Mouse (Mus musculus) forebrain, embryonic 16.5 days (tissue): ENCODE measurements at regions not wholly inside any gene's neighbourhood (a gene's known extent, or its start where the extent isn't known, plus 50 kb on each side); places are given as distances from the start of the nearest gene placed in this dataset.

Experiments used
- ATAC-seq: fragments of 200-750 bp; cut with Nextera tagmentation; 2 replicates; pipeline ENCODE4 v1.8.0; 2017; ENCODE audit warnings: mild to moderate bottlenecking, moderate library complexity
- H3K27ac ChIP-seq: fragments of 300-500 bp; sonication (generic); 2 replicates; pipeline ENCODE4 v1.5.1; 2014; ENCODE audit warnings: low read length, control low read depth
- H3K27me3 ChIP-seq: fragments of 300-500 bp; sonication (generic); replicated peaks from 2 replicates; pipeline ENCODE4 v1.6.1; 2014; ENCODE audit warnings: low read length; ENCODE audit not compliant: control insufficient read depth, insufficient read depth
- H3K36me3 ChIP-seq: fragments of 300-500 bp; sonication (generic); 2 replicates; pipeline ENCODE4 v1.6.1; 2014; ENCODE audit not compliant: control insufficient read depth, insufficient read depth
- H3K4me1 ChIP-seq: fragments of 300-500 bp; sonication (generic); replicated peaks from 2 replicates; pipeline ENCODE4 v1.6.1; 2014; ENCODE audit warnings: low read length; ENCODE audit not compliant: control insufficient read depth, insufficient read depth
- H3K4me2 ChIP-seq: fragments of 300-500 bp; sonication (generic); 2 replicates; pipeline ENCODE4 v1.6.1; 2014; ENCODE audit warnings: mild to moderate bottlenecking, low read length, control low read depth
- H3K4me3 ChIP-seq: fragments of 300-500 bp; sonication (generic); replicated peaks from 2 replicates; pipeline ENCODE4 v1.5.1; 2014; ENCODE audit warnings: mild to moderate bottlenecking, low read length, control low read depth
- H3K9ac ChIP-seq: fragments of 300-500 bp; sonication (generic); replicated peaks from 2 replicates; pipeline ENCODE4 v1.6.1; 2014; ENCODE audit warnings: low read depth, low read length, control low read depth
- H3K9me3 ChIP-seq: fragments of 300-500 bp; sonication (generic); 2 replicates; pipeline ENCODE4 v1.6.1; 2016; ENCODE audit warnings: low read length; ENCODE audit not compliant: control insufficient read depth
- WGBS: fragments of 180-500 bp; shearing (Covaris S2); extraction: QIAGEN DNeasy Blood & Tissue Kit; methylation state at CpG from one replicate; pipeline ENCODE4 v1.1.7; 2014; 5-methylcytosine and 5-hydroxymethylcytosine counted together

GRCm38 (mm10) chr5:33519394-33519793 lies 85.6 kb upstream of the Nkx1-1 start:
- H3K27ac ChIP-seq, result no peak overlapping the region
- no peak overlapping the region for H3K4me3 ChIP-seq
- no peaks in the 10 kb centered on the region for H3K9me3 ChIP-seq
- H3K4me1 ChIP-seq, result no peaks in the 10 kb centered on the region
- no peak overlapping the region for H3K9ac ChIP-seq
- no peak for ATAC-seq
- H3K36me3 ChIP-seq, result no peaks in the 10 kb centered on the region
- WGBS, result 83% methylated on average over 3 of the region's 3 CpGs
- no peak overlapping the region for H3K4me2 ChIP-seq
- H3K27me3 ChIP-seq, result peaks cover 4% of the 10 kb centered on the region; the same call in 1 of the 2 replicates

- Histone ChIP-seq H3K4me2 (no peak overlapping the region), H3K9me3 (no peaks in the 10 kb centered on the region), H3K27ac (no peak overlapping the region), H3K4me3 (no peak overlapping the region), H3K27me3 (peaks cover 5% of the 10 kb centered on the region; the same call in 1 of the 2 replicates), H3K9ac (no peak overlapping the region), H3K36me3 (no peaks in the 10 kb centered on the region), H3K4me1 (no peaks in the 10 kb centered on the region)
- 17% methylated on average over 6 of the region's 6 CpGs for WGBS
- no peak for ATAC-seq
These were observed 85.1 kb upstream of the Nkx1-1 start for GRCm38 (mm10) chr5:33518860-33519259.

GRCm38 (mm10) chr5:33517625-33518024 lies 83.8 kb upstream of the Nkx1-1 start:
- H3K27me3 ChIP-seq, result peaks cover 8% of the 10 kb centered on the region; the same call in 1 of the 2 replicates
- WGBS, result 72% methylated on average over 8 of the region's 8 CpGs
- no peak overlapping the region for H3K4me2 ChIP-seq
- no peak for ATAC-seq
- H3K4me3 ChIP-seq, result no peak overlapping the region
- H3K9ac ChIP-seq, result no peak overlapping the region
- H3K27ac ChIP-seq, result no peak overlapping the region
- no peaks in the 10 kb centered on the region for H3K36me3 ChIP-seq
- peaks cover under 1% of the 10 kb centered on the region; the same call in 1 of the 2 replicates for H3K4me1 ChIP-seq
- H3K9me3 ChIP-seq, result no peaks in the 10 kb centered on the region

- Histone ChIP-seq H3K27me3 (peaks cover 8% of the 10 kb centered on the region; the same call in 1 of the 2 replicates), H3K27ac (no peak overlapping the region)
- WGBS, result 86% methylated on average over 3 of the region's 3 CpGs
These were observed 82.4 kb upstream of the Nkx1-1 start for GRCm38 (mm10) chr5:33516211-33516610.

GRCm38 (mm10) chr5:33512253-33512884 lies 78.6 kb upstream of the Nkx1-1 start:
- H3K9ac ChIP-seq, result no peak overlapping the region

More at GRCm38 (mm10) chr5:33516211-33516610, 82.4 kb upstream of the Nkx1-1 start:
- Histone ChIP-seq H3K9ac (no peak overlapping the region), H3K9me3 (no peaks in the 10 kb centered on the region), H3K4me3 (no peak overlapping the region), H3K4me1 (peaks cover 10% of the 10 kb centered on the region), H3K4me2 (no peak overlapping the region), H3K36me3 (no peaks in the 10 kb centered on the region)
- ATAC-seq, result no peak

GRCm38 (mm10) chr5:33511529-33512252 lies 77.9 kb upstream of the Nkx1-1 start:
- Histone ChIP-seq H3K9me3 (no peaks in the 10 kb centered on the region), H3K4me3 (no peak overlapping the region), H3K36me3 (no peaks in the 10 kb centered on the region), H3K4me1 (peaks cover 10% of the 10 kb centered on the region), H3K4me2 (peak overlapping the region; percentile 10), H3K27me3 (peaks cover 3% of the 10 kb centered on the region; the same call in 1 of the 2 replicates), H3K27ac (no peak overlapping the region), H3K9ac (no peak overlapping the region)
- WGBS, result 24% methylated on average over 25 of the region's 25 CpGs
- ATAC-seq, result no peak; the same call in 1 of the 2 replicates

More at GRCm38 (mm10) chr5:33512253-33512884, 78.6 kb upstream of the Nkx1-1 start:
- Histone ChIP-seq H3K27me3 (peaks cover 3% of the 10 kb centered on the region; the same call in 1 of the 2 replicates), H3K4me3 (no peak overlapping the region), H3K36me3 (no peaks in the 10 kb centered on the region), H3K27ac (no peak overlapping the region), H3K4me2 (peak overlapping the region; percentile 10), H3K4me1 (peaks cover 10% of the 10 kb centered on the region), H3K9me3 (no peaks in the 10 kb centered on the region)
- ATAC-seq, result peak; percentile 36; the same call in 1 of the 2 replicates
- 32% methylated on average over 22 of the region's 22 CpGs for WGBS

GRCm38 (mm10) chr5:33505786-33506185 lies 72.0 kb upstream of the Nkx1-1 start:
- no peaks in the 10 kb centered on the region for H3K4me1 ChIP-seq
- 73% methylated on average over 13 of the region's 13 CpGs for whole genome bisulfite sequencing
- H3K4me3 ChIP-seq, result no peak overlapping the region
- H3K36me3 ChIP-seq, result no peaks in the 10 kb centered on the region
- no peak overlapping the region for H3K4me2 ChIP-seq
- no peak overlapping the region for H3K27ac ChIP-seq
- H3K27me3 ChIP-seq, result no peaks in the 10 kb centered on the region; the same call in 1 of the 2 replicates
- H3K9me3 ChIP-seq, result no peaks in the 10 kb centered on the region
- H3K9ac ChIP-seq, result no peak overlapping the region
- no peak for ATAC-seq

GRCm38 (mm10) chr5:33501735-33502495 lies 68.1 kb upstream of the Nkx1-1 start:
- H3K9ac ChIP-seq, result no peak overlapping the region
- H3K36me3 ChIP-seq, result no peaks in the 10 kb centered on the region
- H3K27ac ChIP-seq, result no peak overlapping the region
- 50% methylated on average over 23 of the region's 23 CpGs for WGBS
- no peak overlapping the region for H3K4me3 ChIP-seq
- ATAC-seq, result no peak
- no peaks in the 10 kb centered on the region for H3K9me3 ChIP-seq
- no peaks in the 10 kb centered on the region for H3K4me1 ChIP-seq
- no peak overlapping the region for H3K4me2 ChIP-seq
- peaks cover under 1% of the 10 kb centered on the region; the same call in 1 of the 2 replicates for H3K27me3 ChIP-seq

GRCm38 (mm10) chr5:33501211-33501610 lies 67.4 kb upstream of the Nkx1-1 start:
- no peak for ATAC-seq
- no peak overlapping the region for H3K4me2 ChIP-seq
- no peaks in the 10 kb centered on the region for H3K36me3 ChIP-seq
- peaks cover 2% of the 10 kb centered on the region; the same call in 1 of the 2 replicates for H3K27me3 ChIP-seq
- 55% methylated on average over 7 of the region's 7 CpGs for WGBS
- no peak overlapping the region for H3K4me3 ChIP-seq
- H3K9me3 ChIP-seq, result no peaks in the 10 kb centered on the region
- no peak overlapping the region for H3K27ac ChIP-seq
- no peaks in the 10 kb centered on the region for H3K4me1 ChIP-seq
- no peak overlapping the region for H3K9ac ChIP-seq
